Mouse (Mus musculus): ENCODE results near the gene Hist1h2ba.

DNA sequence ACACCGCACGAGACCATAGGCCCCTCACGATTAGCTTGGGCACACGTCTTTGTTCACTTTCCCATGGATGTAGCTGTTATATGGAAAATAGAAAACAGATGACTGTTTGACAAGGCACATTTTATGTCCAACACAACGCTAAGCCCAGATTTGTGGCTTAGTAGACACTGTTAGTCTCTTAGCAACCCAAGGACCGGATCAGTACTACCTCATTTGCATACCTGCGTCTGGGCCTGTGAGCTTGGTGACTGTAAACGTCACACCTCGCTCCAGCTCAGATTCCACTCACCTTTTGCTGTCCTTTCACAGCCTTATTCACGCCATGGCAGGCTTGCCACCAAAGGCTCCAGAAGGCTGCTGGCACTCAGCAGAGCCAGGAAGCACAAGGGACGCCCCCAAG, 3.1 kb downstream of the Hist1h2ba start:
- TF ChIP-seq POLR2A (IDR thresholded peaks at IDR 0.05; ENCODE audit: low read depth, low read length), result no peak
- TF ChIP-seq CTCF (IDR thresholded peaks at IDR 0.05; ENCODE audit: extremely low read depth, insufficient read length, insufficient replicate concordance, low read depth, low read length), result no peak

Data from small intestine, adult 2 months (tissue).